Mouse (Mus musculus): Measurements from ENCODE around the gene Ankrd49. TPM values are rescaled to one million over a fixed set of nuclear protein-coding genes. Genes with fewer than 3 reads are reported as not detected.

Gene Ankrd49
- polyA plus RNA-seq, 1 experiment from 2014 or later: 59.2 TPM

- Histone ChIP-seq H3K9me3 (no peaks in the 10 kb centered on the region), H3K4me1 (peaks cover 7% of the 10 kb centered on the region), H3K27me3 (ENCODE audit: poor library complexity, severe bottlenecking) (peaks cover 24% of the 10 kb centered on the region), H3K27ac (no peak overlapping the region), H3K4me3 (no peak overlapping the region), H3K36me3 (replicated peaks) (no peaks in the 10 kb centered on the region)
- 59% methylated on average over 6 of the region's 6 CpGs for WGBS
- DNase-seq (ENCODE audit: extremely low spot score, low spot score): no peak
These were observed 14.8 kb downstream of the Ankrd49 start for GRCm38 (mm10) chr9:14769811-14770210.

- H3K36me3 ChIP-seq (replicated peaks): no peaks in the 10 kb centered on the region
- H3K4me1 ChIP-seq: no peaks in the 10 kb centered on the region
- H3K27me3 ChIP-seq (ENCODE audit: poor library complexity, severe bottlenecking): peaks cover 10% of the 10 kb centered on the region; the same call in 1 of the 2 replicates
- WGBS: 31% methylated on average over 7 of the region's 7 CpGs
- no peak for DNase-seq (ENCODE audit: extremely low spot score, low spot score)
- H3K27ac ChIP-seq: no peak overlapping the region
- H3K4me3 ChIP-seq: no peak overlapping the region
- no peaks in the 10 kb centered on the region for H3K9me3 ChIP-seq
These were observed 19.9 kb downstream of the Ankrd49 start for GRCm38 (mm10) chr9:14764765-14765164.

GRCm38 (mm10) chr9:14759261-14759660 lies 25.4 kb downstream of the Ankrd49 start:
- Histone ChIP-seq H3K27ac (no peak overlapping the region), H3K27me3 (ENCODE audit: poor library complexity, severe bottlenecking) (no peaks in the 10 kb centered on the region), H3K9me3 (no peaks in the 10 kb centered on the region), H3K4me1 (no peaks in the 10 kb centered on the region), H3K36me3 (replicated peaks) (no peaks in the 10 kb centered on the region), H3K4me3 (no peak overlapping the region)
- DNase-seq (ENCODE audit: extremely low spot score, low spot score): no peak

- peak; percentile 12 for DNase-seq (ENCODE audit: extremely low spot score, low spot score)
- no peak overlapping the region for H3K4me3 ChIP-seq
- WGBS: 73% methylated on average over 7 of the region's 7 CpGs
- H3K27ac ChIP-seq: no peak overlapping the region
- H3K36me3 ChIP-seq (replicated peaks): no peaks in the 10 kb centered on the region
- H3K27me3 ChIP-seq (ENCODE audit: poor library complexity, severe bottlenecking): no peaks in the 10 kb centered on the region
- H3K9me3 ChIP-seq: no peaks in the 10 kb centered on the region
- no peaks in the 10 kb centered on the region for H3K4me1 ChIP-seq
These were observed 26.1 kb downstream of the Ankrd49 start for GRCm38 (mm10) chr9:14758590-14758989.

GRCm38 (mm10) chr9:14754469-14754868 lies 30.2 kb downstream of the Ankrd49 start:
- DNase-seq (ENCODE audit: extremely low spot score, low spot score): no peak
- Histone ChIP-seq H3K36me3 (replicated peaks) (no peaks in the 10 kb centered on the region), H3K27ac (no peak overlapping the region), H3K27me3 (ENCODE audit: poor library complexity, severe bottlenecking) (peaks cover 38% of the 10 kb centered on the region), H3K4me1 (peaks cover 15% of the 10 kb centered on the region), H3K4me3 (no peak overlapping the region), H3K9me3 (no peaks in the 10 kb centered on the region)
- WGBS: 81% methylated on average over 3 of the region's 3 CpGs

GRCm38 (mm10) chr9:14753947-14754346 lies 30.7 kb downstream of the Ankrd49 start:
- H3K36me3 ChIP-seq (replicated peaks): no peaks in the 10 kb centered on the region
- no peak overlapping the region for H3K27ac ChIP-seq
- no peaks in the 10 kb centered on the region for H3K9me3 ChIP-seq
- H3K4me1 ChIP-seq: peaks cover 15% of the 10 kb centered on the region
- H3K27me3 ChIP-seq (ENCODE audit: poor library complexity, severe bottlenecking): peaks cover 43% of the 10 kb centered on the region
- H3K4me3 ChIP-seq: no peak overlapping the region
- DNase-seq (ENCODE audit: extremely low spot score, low spot score): no peak

GRCm38 (mm10) chr9:14752001-14752522 lies 32.6 kb downstream of the Ankrd49 start, which contains the start of gene Fut4:
Gene Fut4 (minus strand): TSS chr9:14752393.
- DNase-seq (ENCODE audit: extremely low spot score, low spot score): peak; percentile 47
- peaks cover 15% of the 10 kb centered on the region for H3K4me1 ChIP-seq
- no peaks in the 10 kb centered on the region for H3K9me3 ChIP-seq
- H3K27ac ChIP-seq: peak within 1 kb of the TSS; percentile 83
- peak within 1 kb of the TSS; percentile 67 for H3K4me3 ChIP-seq
- under 1% methylated on average over 28 of the region's 28 CpGs for WGBS
- H3K36me3 ChIP-seq (replicated peaks): no peaks in the 10 kb centered on the region
- H3K27me3 ChIP-seq (ENCODE audit: poor library complexity, severe bottlenecking): peaks cover 43% of the 10 kb centered on the region

GRCm38 (mm10) chr9:14751503-14752000 lies 33.1 kb downstream of the Ankrd49 start:
- WGBS: 2% methylated on average over 50 of the region's 50 CpGs
- peak; percentile 36 for DNase-seq (ENCODE audit: extremely low spot score, low spot score)
- Histone ChIP-seq H3K4me1 (peaks cover 15% of the 10 kb centered on the region), H3K27ac (peak overlapping the region; percentile 83), H3K9me3 (no peaks in the 10 kb centered on the region), H3K4me3 (peak overlapping the region; percentile 67), H3K27me3 (ENCODE audit: poor library complexity, severe bottlenecking) (peaks cover 43% of the 10 kb centered on the region), H3K36me3 (replicated peaks) (no peaks in the 10 kb centered on the region)

- 59% methylated on average over 42 of the region's 42 CpGs for WGBS
- Histone ChIP-seq H3K4me3 (peak overlapping the region; percentile 67), H3K36me3 (replicated peaks) (no peaks in the 10 kb centered on the region), H3K27me3 (ENCODE audit: poor library complexity, severe bottlenecking) (peaks cover 43% of the 10 kb centered on the region), H3K4me1 (peaks cover 15% of the 10 kb centered on the region), H3K27ac (peak overlapping the region; percentile 83), H3K9me3 (no peaks in the 10 kb centered on the region)
- no peak for DNase-seq (ENCODE audit: extremely low spot score, low spot score)
These were observed 33.7 kb downstream of the Ankrd49 start for GRCm38 (mm10) chr9:14750901-14751502.

GRCm38 (mm10) chr9:14740151-14740924 lies 44.3 kb downstream of the Ankrd49 start, which contains the start of gene Piwil4:
Gene Piwil4 (minus strand): TSS chr9:14740733.
- Histone ChIP-seq H3K4me1 (no peaks in the 10 kb centered on the region), H3K4me3 (no peak within 1 kb of the TSS), H3K27me3 (ENCODE audit: poor library complexity, severe bottlenecking) (no peaks in the 10 kb centered on the region), H3K36me3 (replicated peaks) (no peaks in the 10 kb centered on the region), H3K9me3 (no peaks in the 10 kb centered on the region), H3K27ac (no peak within 1 kb of the TSS)
- no peak for DNase-seq (ENCODE audit: extremely low spot score, low spot score)
- 87% methylated on average over 19 of the region's 19 CpGs for whole genome bisulfite sequencing

GRCm38 (mm10) chr9:14739498-14740150 lies 45.0 kb downstream of the Ankrd49 start:
- no peaks in the 10 kb centered on the region for H3K9me3 ChIP-seq
- H3K36me3 ChIP-seq (replicated peaks): no peaks in the 10 kb centered on the region
- no peaks in the 10 kb centered on the region for H3K4me1 ChIP-seq
- H3K27ac ChIP-seq: no peak overlapping the region
- no peak for DNase-seq (ENCODE audit: extremely low spot score, low spot score)
- 89% methylated on average over 4 of the region's 4 CpGs for WGBS
- H3K4me3 ChIP-seq: no peak overlapping the region
- no peaks in the 10 kb centered on the region for H3K27me3 ChIP-seq (ENCODE audit: poor library complexity, severe bottlenecking)

GRCm38 (mm10) chr9:14730941-14731541 lies 53.6 kb downstream of the Ankrd49 start:
- no peak for DNase-seq (ENCODE audit: extremely low spot score, low spot score)
- Histone ChIP-seq H3K27ac (peak overlapping the region; percentile 51), H3K36me3 (replicated peaks) (no peaks in the 10 kb centered on the region), H3K4me3 (no peak overlapping the region), H3K9me3 (no peaks in the 10 kb centered on the region), H3K4me1 (peaks cover 28% of the 10 kb centered on the region), H3K27me3 (ENCODE audit: poor library complexity, severe bottlenecking) (no peaks in the 10 kb centered on the region)
- 52% methylated on average over 9 of the region's 9 CpGs for WGBS

Measured in forebrain, embryonic 10.5 days (tissue).